Mouse (Mus musculus) splenic B cell, adult 2 months (primary cell): ENCODE measurements around the gene Erap1.
"Not testable (repeated sequence)": the region's sequence is repeated elsewhere in the genome, so short reads cannot be mapped to it uniquely, and the experiment has no call there.

Experiments
- DNase-seq: peaks from one replicate; pipeline ENCODE4 v3.0.0-alpha.2; 2011; ENCODE audit warnings: low read depth, low spot score
- H3K27me3 ChIP-seq: 2 replicates; pipeline ENCODE4 v1.6.1; 2012; ENCODE audit warnings: mild to moderate bottlenecking, low read length, moderate library complexity, mixed read lengths; ENCODE audit not compliant: control insufficient read depth, poor library complexity, insufficient read depth, severe bottlenecking
- H3K36me3 ChIP-seq: 2 replicates; pipeline ENCODE4 v1.6.1; 2012; ENCODE audit warnings: mild to moderate bottlenecking, low read length, moderate library complexity, mixed read lengths; ENCODE audit not compliant: control insufficient read depth, poor library complexity, insufficient read depth, severe bottlenecking

Gene Erap1

DNA sequence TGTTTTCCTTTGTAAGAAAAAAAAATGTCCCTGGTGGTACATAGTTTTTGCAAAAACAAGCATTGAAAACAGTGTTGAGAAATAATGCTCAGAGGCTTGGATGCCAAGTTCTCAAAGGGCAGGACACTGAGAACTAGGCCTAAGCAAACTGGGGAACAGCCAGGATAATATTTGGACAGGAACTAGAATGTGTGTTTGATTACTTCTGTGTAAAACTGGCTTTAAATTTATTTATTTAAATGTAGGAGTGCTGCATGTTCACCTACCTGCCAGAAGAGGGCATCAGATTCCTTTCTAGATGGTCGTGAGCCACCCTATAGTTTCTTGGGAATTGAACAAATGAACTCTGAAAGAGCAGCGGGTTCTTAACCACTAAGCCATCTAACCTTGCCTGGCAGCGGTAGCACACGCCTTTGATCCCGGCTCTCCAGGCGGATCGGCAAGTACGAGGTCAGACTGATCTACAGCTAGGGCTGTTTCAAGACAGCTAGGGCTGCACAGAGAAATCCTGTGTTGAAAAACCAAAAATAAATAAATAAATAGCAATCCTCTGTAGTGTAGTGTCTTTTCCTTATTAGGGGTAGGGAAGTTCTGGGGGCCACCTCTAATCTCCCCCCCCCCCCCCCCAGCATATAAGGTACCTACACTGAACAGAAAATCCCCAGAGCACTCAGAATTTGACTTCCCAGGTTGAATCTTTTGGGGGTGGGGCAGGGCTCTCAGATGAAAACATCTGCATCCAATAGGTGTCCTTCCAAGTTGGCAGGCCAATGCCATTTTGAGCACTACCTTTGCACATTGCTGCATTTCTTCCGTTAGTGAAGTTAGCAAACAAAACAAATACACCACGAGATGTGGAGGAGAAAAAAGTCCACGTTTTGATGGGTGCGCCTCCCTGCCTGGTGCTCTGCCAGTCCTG is at the start of gene Erap1:
Gene Erap1, plus strand, starts transcription at position 776 of the 919 bp plus-strand sequence.
- DNase-seq, result peak; percentile 74
- no peaks in the 10 kb centered on the region for H3K36me3 ChIP-seq
- H3K27me3 ChIP-seq, result no peaks in the 10 kb centered on the region

DNA sequence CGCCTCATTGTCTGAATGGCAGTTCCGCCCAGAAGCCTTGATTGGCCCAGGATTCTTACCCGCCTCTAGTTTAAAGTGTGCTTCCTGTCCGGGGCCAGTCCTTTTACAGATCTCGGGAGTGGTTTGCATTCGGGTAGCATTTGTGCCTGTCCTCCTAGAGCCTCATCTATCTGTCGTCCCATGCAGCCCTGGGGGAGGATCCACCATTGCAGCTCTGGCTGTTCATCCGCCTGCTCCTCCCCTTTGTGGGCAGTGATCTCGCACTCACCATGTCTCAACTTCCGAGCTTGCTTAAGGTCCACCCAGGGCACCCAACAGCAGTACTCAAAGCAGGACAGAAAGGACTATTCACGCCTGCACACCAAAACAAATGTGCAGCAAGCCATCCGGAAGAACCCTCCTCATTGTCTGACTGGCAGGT is 48.0 kb upstream of the Erap1 start:
- not testable (repeated sequence) for DNase-seq, H3K36me3 ChIP-seq, H3K27me3 ChIP-seq

DNA sequence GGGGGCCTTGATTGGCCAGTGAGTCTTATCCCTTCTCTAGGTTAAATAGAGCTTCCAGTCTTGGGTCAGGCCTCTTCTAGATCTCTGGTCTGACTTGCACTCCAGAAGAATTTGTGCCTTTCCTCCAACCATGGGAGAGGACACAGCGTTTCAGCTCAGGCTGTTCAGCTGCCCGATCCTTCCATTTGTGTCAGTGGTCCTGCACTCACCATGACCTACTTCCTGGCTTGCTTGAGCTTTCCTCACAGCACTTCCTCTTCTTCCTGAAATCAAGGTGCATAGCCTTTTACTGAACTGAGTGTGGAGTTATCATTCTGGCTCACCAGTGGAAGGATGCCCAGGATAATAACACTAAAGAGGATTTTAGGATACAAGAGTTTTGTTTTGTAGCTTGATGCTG is 47.5 kb upstream of the Erap1 start:
- not testable (repeated sequence) for H3K27me3 ChIP-seq, H3K36me3 ChIP-seq

DNA sequence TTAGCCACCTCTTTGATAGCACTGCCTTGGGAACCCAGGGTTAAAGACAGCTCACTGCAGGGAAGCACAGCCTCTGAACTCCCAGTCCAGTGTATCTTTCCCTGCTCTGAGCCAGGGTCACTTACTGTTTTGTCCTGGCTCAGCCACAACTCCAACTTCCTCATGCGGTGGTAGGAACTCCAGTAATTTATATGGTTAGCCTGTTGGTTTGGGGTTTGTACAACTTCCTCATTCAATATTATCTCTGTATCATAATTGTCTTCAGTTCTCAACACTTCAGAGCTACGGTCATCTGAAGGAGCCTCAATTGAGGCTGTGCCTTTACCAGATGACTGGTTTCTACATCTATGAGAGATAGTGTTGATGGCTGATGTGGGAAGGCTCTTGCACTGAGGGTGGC is 42.3 kb upstream of the Erap1 start:
- DNase-seq, H3K36me3 ChIP-seq, H3K27me3 ChIP-seq: not testable (repeated sequence)

More for the DNA sequence above, 47.5 kb upstream of the Erap1 start:
- DNase-seq, result not testable (repeated sequence)

DNA sequence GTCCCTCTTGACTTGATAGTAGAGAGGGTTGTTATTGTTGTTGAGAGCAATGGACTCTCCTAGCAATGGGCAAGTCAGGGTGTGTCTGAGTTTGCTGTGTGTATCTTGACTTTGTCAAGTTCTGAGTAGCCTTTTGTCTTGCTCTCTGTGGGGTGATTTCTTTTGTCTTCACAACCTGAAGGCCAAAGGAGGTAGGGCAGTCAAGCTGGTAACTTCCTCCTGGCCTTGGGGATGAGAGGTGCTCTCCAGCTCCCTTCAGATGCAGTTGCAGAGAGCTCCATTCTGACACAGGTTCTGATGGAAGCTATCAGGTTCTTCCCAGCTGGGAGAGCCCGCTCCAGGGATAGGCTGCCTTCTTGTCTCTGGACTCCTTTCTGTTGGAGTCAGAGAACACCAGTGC is 37.6 kb upstream of the Erap1 start:
- not testable (repeated sequence) for H3K27me3 ChIP-seq, DNase-seq, H3K36me3 ChIP-seq

DNA sequence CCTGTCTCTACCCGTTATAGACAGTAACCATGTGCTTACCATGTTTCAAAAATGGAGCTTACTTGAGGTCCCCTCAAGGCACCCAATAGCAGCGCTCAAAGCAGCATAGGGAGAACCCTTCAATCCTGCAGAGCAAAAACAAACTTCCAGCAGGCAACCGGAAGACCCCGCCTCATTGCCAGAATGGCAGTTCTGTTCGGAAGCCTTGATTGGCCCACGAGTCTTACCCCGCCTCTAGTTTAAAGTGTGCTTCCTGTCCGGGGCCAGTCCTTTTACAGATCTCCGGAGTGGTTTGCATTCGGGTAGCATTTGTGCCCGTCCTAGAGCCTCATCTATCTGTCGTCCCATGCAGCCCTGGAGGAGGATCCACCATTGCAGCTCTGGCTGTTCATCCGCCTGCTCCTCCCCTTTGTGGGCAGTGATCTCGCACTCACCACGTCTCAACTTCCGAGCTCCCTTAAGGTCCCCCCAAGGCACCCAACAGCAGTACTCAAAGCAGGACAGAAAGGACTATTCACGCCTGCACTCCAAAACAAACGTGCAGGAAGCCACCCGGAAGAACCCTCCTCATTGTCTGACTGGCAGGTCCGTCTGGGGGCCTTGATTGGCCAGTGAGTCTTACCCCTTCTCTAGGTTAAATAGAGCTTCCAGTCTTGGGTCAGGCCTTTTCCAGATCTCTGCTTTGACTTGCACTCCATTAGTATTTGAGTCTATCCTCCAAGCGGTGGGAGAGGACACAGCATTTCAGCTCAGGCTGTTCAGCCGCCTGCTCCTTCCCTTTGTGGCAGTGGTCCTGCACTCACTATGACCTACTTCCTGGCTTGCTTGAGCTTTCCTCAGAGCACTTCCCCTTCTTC is 22.0 kb upstream of the Erap1 start:
- DNase-seq, result peak; percentile 73
- not testable (repeated sequence) for H3K27me3 ChIP-seq, H3K36me3 ChIP-seq

DNA sequence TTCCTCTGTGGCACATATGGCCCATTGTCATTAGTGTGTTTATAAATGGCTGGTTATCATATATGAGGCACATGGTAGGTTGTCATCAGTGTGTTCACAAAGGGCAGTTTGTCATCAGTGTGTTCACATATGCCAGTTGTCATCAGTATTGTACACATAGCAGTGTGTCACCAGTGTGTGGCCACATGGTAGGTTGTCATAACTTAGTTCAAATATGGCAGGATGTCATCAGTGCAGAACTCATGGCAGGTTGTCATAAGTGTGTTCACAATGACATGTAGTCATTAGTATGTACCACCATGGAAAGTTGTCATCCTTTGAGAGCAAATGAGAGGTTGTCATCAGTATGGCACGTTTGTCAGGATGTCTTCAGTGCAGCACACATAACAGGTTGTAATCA is 7.0 kb upstream of the Erap1 start:
- H3K27me3 ChIP-seq, result no peaks in the 10 kb centered on the region
- no peaks in the 10 kb centered on the region for H3K36me3 ChIP-seq
- no peak for DNase-seq

DNA sequence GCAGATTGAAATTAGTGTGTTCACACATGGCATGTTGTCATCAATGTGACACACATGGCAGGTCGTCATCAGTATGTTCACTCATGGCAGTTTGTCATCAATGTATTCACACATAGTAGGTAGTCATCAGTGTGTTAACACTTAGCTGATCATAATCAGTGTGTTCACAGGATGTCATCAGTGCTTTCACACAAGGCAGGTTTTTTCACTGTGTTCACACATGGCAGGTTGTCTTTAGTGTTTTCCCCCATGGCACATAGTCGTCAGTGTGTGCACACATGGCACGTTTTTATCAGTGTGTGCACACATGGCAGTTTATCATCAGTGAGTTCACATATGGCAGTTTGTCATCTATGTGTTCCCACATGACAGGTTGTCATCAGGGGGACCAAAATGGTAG is 6.5 kb upstream of the Erap1 start:
- no peak for DNase-seq
- H3K36me3 ChIP-seq, result no peaks in the 10 kb centered on the region
- no peaks in the 10 kb centered on the region for H3K27me3 ChIP-seq

DNA sequence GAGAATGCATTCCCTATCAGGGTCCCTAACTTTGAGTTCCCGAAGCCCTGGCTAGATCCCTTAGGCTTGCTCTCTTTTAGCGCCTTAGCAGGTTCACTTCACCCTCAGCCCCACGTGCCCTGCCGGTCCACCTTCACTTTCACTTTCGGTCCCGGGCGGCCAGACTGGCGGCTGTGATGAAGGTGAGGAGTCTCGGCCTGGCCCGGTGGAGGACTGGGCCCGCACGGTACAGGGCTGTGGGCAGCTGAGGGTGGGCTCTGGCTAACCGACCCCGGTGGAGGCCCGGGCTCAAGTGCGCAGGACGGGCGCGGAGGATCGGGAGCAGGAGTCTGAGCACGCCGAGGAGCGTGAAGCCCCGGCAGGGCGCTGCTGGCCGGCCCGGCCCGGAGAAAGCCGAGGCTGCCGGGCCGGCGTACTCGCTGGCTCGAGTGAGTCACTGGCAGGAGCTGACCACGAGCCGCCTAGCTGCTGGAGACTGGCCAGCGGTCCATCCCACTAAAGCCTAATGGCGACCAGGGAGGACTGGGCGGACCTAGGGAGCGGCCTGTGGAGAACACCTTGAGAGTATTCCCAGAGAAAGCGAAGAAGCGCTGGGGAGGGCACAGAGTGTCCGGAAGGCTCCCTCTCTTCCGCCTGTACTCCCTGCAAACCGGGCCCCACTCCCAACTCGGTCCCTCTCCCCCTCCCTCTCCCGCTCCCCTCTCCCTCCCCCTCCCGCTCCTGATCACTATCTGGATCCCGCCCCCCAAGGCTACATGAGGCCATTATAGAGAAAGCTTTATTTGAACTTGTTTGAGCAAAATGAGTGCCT is 549 bp downstream of the Erap1 start:
- peak; percentile 86 for DNase-seq
- Histone ChIP-seq H3K27me3 (no peaks in the 10 kb centered on the region), H3K36me3 (no peaks in the 10 kb centered on the region)

DNA sequence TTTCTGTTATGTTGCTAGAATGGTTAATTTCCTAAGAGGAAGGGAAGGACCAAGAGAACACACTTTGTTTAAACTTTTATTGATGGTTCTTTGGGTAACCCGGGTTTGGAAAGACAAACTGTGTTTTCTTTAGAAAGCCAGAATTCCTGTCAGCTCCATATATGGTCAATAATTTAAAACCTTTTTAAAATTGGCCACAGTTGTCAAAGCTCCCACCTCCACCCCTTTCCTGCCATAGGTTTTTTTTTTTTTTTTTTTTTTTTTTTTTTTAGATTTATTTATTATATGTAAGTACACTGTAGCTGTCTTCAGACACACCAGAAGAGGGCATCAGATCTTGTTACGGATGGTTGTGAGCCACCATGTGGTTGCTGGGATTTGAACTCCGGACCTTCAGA is 1.2 kb downstream of the Erap1 start:
- not testable (repeated sequence) for DNase-seq, H3K36me3 ChIP-seq

DNA sequence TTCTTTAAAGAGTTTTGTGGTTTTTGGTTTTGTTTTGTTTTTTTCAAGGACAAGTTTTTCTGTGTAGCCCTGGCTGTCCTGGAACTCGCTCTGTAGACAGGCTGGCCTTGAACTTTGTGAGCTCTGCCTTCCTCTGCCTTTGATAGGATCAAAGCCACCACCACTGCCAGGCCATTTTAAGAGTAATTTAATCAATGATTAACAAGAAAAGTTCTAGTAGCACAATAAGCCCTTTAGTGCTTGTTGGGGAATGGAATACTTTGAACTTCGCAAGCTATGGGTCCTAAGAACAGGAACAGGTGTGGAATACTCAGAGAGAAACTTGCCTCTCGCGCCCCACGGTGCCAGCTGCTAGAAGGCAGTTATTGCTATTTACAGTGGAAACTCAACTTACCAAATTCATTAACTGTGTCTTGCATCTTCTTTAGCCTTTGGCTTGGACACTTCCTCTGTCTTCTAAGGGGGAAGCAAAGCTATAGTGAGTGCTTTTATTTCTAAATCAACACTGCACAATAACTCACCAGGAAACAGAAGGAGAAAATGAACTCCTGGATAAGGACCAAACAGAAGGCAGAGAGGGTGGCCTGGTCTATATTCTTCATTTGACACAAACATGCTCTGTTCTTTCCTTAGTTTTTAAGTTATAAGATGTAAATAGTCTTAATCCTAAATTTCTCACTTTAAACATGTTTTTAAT is 56.3 kb downstream of the Erap1 start:
- H3K36me3 ChIP-seq, result peaks cover 15% of the 10 kb centered on the region
- DNase-seq, result no peak
- no peaks in the 10 kb centered on the region for H3K27me3 ChIP-seq

More for the DNA sequence above, 1.2 kb downstream of the Erap1 start:
- H3K27me3 ChIP-seq, result not testable (repeated sequence)

DNA sequence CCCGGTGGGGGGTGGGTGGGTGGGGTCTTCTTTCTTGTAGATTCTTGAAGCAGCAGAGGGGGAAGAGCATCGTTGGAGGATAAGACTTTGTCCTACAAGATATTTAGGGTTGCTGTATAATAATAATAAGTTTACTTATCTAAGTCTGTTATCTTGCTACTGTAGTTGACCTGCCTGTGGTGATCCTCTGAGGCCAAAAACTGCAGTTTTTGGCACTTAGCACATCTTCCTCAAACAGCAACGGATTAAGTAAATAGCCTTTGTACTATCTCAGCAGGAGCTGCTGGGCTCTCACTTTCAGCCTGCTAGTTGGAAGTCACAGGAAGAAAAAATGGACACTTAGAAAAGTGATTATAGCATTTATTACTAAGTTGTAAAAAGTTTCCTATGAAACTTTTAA is 56.9 kb downstream of the Erap1 start:
- no peak for DNase-seq
- Histone ChIP-seq H3K27me3 (no peaks in the 10 kb centered on the region), H3K36me3 (peaks cover 15% of the 10 kb centered on the region)

DNA sequence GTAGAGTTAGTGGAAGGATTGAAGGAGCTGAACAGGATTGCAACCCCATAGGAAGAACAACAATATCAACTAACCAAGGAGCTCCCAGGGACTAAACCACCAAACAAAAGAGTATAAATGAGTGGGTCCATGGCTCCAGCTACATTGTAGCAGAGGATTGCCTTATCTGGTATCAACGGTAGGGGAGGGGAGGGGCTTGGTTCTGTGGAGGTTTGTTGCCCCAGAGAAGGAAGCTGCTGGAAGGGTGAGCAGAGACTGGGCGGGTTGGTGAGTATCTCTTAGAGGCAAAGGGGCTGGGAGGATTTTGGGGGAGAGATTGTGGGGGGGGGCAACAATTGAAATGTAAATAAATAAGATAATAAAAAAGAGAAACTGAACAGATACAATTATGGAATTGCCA is 79.6 kb downstream of the Erap1 start:
- DNase-seq, result no peak
- H3K27me3 ChIP-seq, result no peaks in the 10 kb centered on the region
- peaks cover 8% of the 10 kb centered on the region; the same call in 1 of the 2 replicates for H3K36me3 ChIP-seq

DNA sequence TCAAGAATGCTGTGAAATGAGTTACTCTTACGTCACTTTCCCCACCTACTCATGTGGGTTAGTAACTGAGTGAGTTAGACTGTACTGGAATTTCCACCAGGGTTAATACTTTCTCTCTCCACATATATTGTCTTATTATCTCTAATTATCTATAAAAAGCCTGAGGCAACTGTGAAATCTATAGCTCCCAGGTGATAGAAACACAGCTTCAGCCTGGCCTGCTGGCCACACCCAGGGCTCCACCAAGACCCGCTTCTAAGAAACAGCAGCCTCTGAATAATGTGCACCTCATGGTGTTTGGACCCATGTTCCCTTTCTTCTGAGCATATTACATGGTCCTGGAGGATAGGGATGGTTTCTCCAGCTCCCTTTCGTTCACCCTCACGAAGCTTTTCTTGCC is 94.4 kb downstream of the Erap1 start:
- Histone ChIP-seq H3K36me3 (peaks cover 7% of the 10 kb centered on the region; the same call in 1 of the 2 replicates), H3K27me3 (no peaks in the 10 kb centered on the region)
- no peak for DNase-seq
